Mouse (Mus musculus): ENCODE measurements around the gene Wbp11.

DNA sequence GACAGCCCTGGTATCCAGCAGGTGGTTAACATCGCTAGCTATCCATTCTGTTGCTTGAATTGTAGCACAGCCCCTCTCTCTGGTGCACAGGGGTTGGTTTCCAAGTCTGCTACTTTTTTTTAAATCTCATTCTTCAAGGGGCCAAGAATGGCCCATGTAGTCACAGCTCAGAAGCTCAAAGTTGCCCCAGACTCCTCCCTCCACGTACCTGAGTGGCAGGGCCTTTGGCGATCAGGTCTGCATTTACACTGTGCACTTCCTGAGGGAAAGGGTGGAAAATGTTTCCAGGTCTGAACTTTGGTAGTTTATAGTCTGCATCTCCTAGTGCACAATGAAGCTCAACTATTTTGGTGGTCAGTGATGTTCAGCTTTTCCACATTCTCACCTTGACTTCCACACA is 19.2 kb upstream of the Wbp11 start:
- no peak for TF ChIP-seq POLR2A (IDR thresholded peaks at IDR 0.05; ENCODE audit: control insufficient read depth, extremely low read depth, insufficient read depth, low read length, poor library complexity)
- TF ChIP-seq CTCF (IDR thresholded peaks at IDR 0.05; ENCODE audit: borderline replicate concordance, control insufficient read depth, extremely low read depth, insufficient read depth, low read length, poor library complexity): no peak
